Mouse (Mus musculus) stomach, postnatal 0 days (tissue): ENCODE results near the gene Pink1.

ENCODE experiments used
- CTCF ChIP-seq: IDR thresholded peaks from 2 replicates; pipeline ENCODE4 v1.5.1; 2016; ENCODE audit warnings: antibody characterized with exemption, low read depth, mild to moderate bottlenecking, moderate library complexity
- EP300 ChIP-seq: optimal IDR thresholded peaks from 2 replicates; pipeline ENCODE3; 2016; ENCODE audit warnings: antibody characterized with exemption

DNA sequence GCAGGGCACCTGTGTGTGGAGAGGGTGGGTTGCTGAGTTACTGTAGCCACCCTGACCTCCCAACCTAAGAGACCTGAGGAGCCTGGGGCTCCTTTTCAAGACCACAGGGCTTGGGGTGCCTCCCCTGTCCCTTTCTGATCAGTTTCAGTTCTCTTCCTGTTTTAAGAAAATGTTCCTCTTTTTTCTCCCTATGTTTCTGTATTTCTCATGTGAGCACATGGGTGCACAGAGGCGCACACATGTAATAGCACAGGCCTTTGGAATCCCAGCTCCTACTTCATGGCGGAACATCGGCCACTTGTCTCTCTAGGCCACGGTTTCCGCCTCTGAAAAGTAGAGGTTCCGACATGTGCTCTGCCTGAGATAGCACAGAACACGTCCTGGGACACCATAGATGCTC, 37.4 kb downstream of the Pink1 start:
- TF ChIP-seq CTCF: no peak
- no peak for TF ChIP-seq EP300
